Mouse (Mus musculus) stomach, postnatal 0 days (tissue): ENCODE data around the gene Epb41l5. TPM values are rescaled to one million over a fixed set of nuclear protein-coding genes. Genes with fewer than 3 reads are reported as not detected.

Experiments
- ATAC-seq: fragments of 200-750 bp; cut with Nextera tagmentation; 2 replicates; pipeline ENCODE4 v1.8.0; 2017; ENCODE audit not compliant: low FRiP score, low TSS enrichment
- DNase-seq: peaks from one replicate; pipeline ENCODE4 v3.0.0-alpha.2; 2016; ENCODE audit warnings: low spot score
- H3K27ac ChIP-seq: fragments of 300-500 bp; sonication (generic); replicated peaks from 2 replicates; pipeline ENCODE4 v1.5.1; 2014; ENCODE audit warnings: mild to moderate bottlenecking, control low read depth
- H3K27me3 ChIP-seq: fragments of 300-500 bp; sonication (generic); 2 replicates; pipeline ENCODE4 v1.6.1; 2014; ENCODE audit warnings: low read length; ENCODE audit not compliant: control insufficient read depth, insufficient read depth
- H3K36me3 ChIP-seq: fragments of 300-500 bp; sonication (generic); 2 replicates; pipeline ENCODE4 v1.6.1; 2014; ENCODE audit warnings: low read length, mixed read lengths; ENCODE audit not compliant: control insufficient read depth, insufficient read depth
- H3K4me1 ChIP-seq: fragments of 300-500 bp; sonication (generic); replicated peaks from 2 replicates; pipeline ENCODE4 v1.6.1; 2014; ENCODE audit warnings: antibody characterized with exemption; ENCODE audit not compliant: control insufficient read depth, insufficient read depth
- H3K4me2 ChIP-seq: fragments of 300-500 bp; sonication (generic); replicated peaks from 2 replicates; pipeline ENCODE4 v1.6.1; 2014; ENCODE audit warnings: low read depth, mild to moderate bottlenecking, control low read depth, moderate library complexity
- H3K4me3 ChIP-seq: fragments of 300-500 bp; sonication (generic); 2 replicates; pipeline ENCODE4 v1.5.1; 2014; ENCODE audit warnings: low read depth, low read length, control low read depth
- H3K9ac ChIP-seq: fragments of 300-500 bp; sonication (generic); 2 replicates; pipeline ENCODE4 v1.6.1; 2014; ENCODE audit warnings: mild to moderate bottlenecking, low read length, control low read depth, mixed read lengths
- H3K9me3 ChIP-seq: fragments of 300-500 bp; sonication (generic); 2 replicates; pipeline ENCODE4 v1.6.1; 2016; ENCODE audit warnings: low read length; ENCODE audit not compliant: control insufficient read depth
- CTCF ChIP-seq: IDR thresholded peaks from 2 replicates; pipeline ENCODE4 v1.5.1; 2016; ENCODE audit warnings: antibody characterized with exemption, low read depth, mild to moderate bottlenecking, moderate library complexity
- EP300 ChIP-seq: optimal IDR thresholded peaks from 2 replicates; pipeline ENCODE3; 2016; ENCODE audit warnings: antibody characterized with exemption
- WGBS: fragments of 180-500 bp; shearing (Covaris S2); extraction: QIAGEN DNeasy Blood & Tissue Kit; methylation state at CpG from one replicate; pipeline ENCODE4 v1.1.7; 2014; 5-methylcytosine and 5-hydroxymethylcytosine counted together
- polyA plus RNA-seq: library from polyadenylated mRNA; unstranded; fragments of >200 nt; fragmentation: Nextera tagmentation; extraction: Ambion mirVana; gene quantifications from 2 replicates; pipeline ENCODE4 v1.2.1, GENCODE M21; 2015

The Epb41l5 gene
- polyA plus RNA-seq, 1 experiment from 2014 or later: 17.7 TPM

DNA sequence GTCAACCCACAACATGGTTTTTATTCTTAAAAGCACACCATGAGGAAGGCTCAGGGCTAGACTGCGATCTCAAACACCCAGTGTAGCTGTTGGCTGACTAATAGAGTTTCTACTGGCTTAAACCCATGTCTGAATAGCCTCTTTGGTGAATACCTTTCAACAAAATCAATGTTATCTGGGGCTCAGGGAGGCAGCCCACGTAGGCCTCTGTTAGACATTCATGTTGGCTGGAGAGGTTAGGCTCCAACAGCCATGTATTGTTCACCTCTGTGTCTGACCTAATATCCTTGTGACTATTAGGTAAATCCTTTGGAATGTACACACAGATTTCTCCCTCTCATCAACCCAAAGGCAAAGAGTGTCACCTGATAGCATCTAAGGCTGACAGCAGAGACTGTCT is 112.7 kb downstream of the Epb41l5 start:
- DNase-seq: no peak
- Histone ChIP-seq H3K4me3 (no peak overlapping the region), H3K9me3 (no peaks in the 10 kb centered on the region), H3K4me1 (no peaks in the 10 kb centered on the region), H3K9ac (no peak overlapping the region), H3K27ac (no peak overlapping the region), H3K4me2 (no peak overlapping the region), H3K27me3 (no peaks in the 10 kb centered on the region), H3K36me3 (no peaks in the 10 kb centered on the region)
- ATAC-seq: no peak
- WGBS: 61% methylated on average over 2 of the region's 2 CpGs
- TF ChIP-seq CTCF (no peak), EP300 (no peak)

DNA sequence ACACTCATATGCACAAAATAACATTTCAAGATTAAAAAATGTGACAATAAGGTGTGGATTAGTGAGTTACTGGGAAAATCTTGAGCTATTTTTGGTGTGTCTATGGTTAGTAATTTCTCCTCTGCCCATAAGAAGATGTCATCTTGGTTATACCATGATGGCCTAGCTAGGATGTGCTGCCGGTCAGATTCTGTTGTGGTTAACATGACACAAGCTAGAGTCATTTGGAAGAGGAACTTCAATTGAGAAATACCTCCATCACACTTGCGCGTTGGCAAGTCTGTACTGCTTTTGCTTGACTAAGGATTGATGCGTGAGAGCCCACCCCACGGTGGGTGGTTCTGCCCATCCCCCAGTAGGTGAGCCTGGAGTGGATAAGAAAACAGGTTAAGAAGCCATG is 114.5 kb downstream of the Epb41l5 start:
- no peaks in the 10 kb centered on the region for H3K9me3 ChIP-seq
- H3K27me3 ChIP-seq: no peaks in the 10 kb centered on the region
- 84% methylated on average over 5 of the region's 5 CpGs for WGBS
- no peak for ATAC-seq
- no peak overlapping the region for H3K27ac ChIP-seq
- no peak overlapping the region for H3K4me2 ChIP-seq
- no peaks in the 10 kb centered on the region for H3K4me1 ChIP-seq
- DNase-seq: no peak
- no peak overlapping the region for H3K4me3 ChIP-seq
- no peaks in the 10 kb centered on the region for H3K36me3 ChIP-seq
- TF ChIP-seq CTCF (no peak), EP300 (no peak)
- H3K9ac ChIP-seq: no peak overlapping the region

DNA sequence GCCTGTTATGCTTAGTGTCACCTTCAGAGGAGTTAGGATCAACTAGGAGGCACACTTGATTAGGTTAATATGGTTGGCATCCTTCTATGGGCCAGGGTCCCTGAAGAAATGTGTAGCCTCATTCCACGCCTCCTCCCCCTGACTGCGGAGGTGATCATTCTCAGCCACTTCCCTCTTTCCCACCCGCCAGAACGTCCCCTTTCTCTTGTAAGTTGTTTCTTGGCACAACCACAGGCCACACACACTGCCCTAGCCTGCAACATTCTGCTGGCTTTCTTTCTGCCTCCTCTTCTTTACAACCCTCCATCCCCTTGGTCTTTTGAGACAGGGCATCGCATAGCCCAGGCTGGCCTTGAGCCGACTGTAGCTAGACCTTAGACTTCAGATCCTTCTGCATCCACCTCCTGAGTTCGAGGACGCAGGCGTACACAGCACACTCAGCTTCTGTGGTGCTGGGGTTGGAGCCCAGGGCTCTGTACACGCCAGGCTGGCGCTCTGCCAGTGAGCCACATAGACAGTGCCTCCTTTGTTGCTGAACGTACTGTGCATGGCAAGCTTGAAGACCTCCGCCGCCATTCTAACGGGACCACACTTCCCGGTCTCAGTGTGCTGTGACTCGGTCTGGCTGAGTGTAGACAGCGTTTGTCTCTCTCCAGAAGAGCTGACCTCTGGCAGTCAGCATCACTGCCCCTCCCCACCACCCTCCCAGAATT is 115.6 kb downstream of the Epb41l5 start:
- Histone ChIP-seq H3K27me3 (no peaks in the 10 kb centered on the region), H3K27ac (no peak overlapping the region), H3K36me3 (no peaks in the 10 kb centered on the region), H3K4me1 (no peaks in the 10 kb centered on the region), H3K4me2 (no peak overlapping the region), H3K9ac (no peak overlapping the region), H3K4me3 (no peak overlapping the region), H3K9me3 (no peaks in the 10 kb centered on the region)
- no peak for TF ChIP-seq EP300
- TF ChIP-seq CTCF: no peak
- no peak for DNase-seq
- 81% methylated on average over 18 of the region's 18 CpGs for WGBS
- ATAC-seq: peak; percentile 32

DNA sequence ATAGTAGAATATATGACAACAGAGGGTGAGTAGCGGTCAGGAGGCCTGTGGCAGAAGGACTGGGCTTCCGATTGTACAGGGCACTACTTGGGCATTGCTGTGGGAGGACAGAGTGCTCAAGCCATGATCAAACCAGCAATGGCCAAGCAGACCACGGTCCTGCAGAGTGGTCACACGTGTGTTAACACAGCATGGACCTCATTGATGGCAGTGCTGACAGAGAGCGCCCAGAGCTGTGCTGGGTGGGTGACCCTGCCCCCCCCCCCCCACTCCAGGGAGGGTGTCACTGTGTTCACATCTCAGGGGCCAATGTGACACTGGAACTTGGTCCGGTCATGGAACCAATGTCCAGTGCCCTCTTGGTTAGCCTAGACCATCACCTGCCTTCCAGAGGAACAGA is 116.6 kb downstream of the Epb41l5 start:
- DNase-seq: no peak
- WGBS: 88% methylated on average over 6 of the region's 6 CpGs

DNA sequence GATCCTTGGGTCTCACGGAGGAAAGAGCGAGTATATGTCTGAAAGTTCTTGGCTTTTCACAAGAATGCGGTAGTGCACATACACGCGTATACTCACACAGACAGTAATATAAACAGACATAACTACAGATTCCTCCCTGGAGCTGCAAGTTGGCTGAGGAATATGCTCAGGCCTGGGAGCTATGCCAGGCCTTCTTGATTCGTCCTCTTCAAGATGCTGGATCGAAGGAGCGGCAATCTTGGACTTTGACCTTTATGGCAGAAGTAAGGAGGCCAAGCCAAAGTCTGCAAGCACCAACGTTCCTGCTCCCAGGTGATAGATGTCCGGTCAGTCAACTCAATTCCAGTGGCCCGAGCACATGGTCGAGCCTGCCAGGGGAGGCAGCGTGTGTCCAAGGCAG is 117.9 kb downstream of the Epb41l5 start:
- Histone ChIP-seq H3K36me3 (no peaks in the 10 kb centered on the region), H3K9ac (no peak overlapping the region), H3K27ac (no peak overlapping the region), H3K4me1 (peaks cover 5% of the 10 kb centered on the region), H3K27me3 (no peaks in the 10 kb centered on the region), H3K4me2 (no peak overlapping the region), H3K9me3 (no peaks in the 10 kb centered on the region), H3K4me3 (no peak overlapping the region)
- TF ChIP-seq CTCF: no peak
- no peak for TF ChIP-seq EP300
- peak; percentile 33 for DNase-seq
- WGBS: 47% methylated on average over 13 of the region's 13 CpGs
- no peak for ATAC-seq

More for the DNA sequence above, 116.6 kb downstream of the Epb41l5 start:
- H3K36me3 ChIP-seq: no peaks in the 10 kb centered on the region
- TF ChIP-seq CTCF: no peak
- no peaks in the 10 kb centered on the region for H3K27me3 ChIP-seq
- H3K27ac ChIP-seq: no peak overlapping the region
- H3K9me3 ChIP-seq: no peaks in the 10 kb centered on the region
- no peak overlapping the region for H3K9ac ChIP-seq
- H3K4me1 ChIP-seq: no peaks in the 10 kb centered on the region
- no peak overlapping the region for H3K4me2 ChIP-seq
- H3K4me3 ChIP-seq: no peak overlapping the region
- ATAC-seq: no peak

DNA sequence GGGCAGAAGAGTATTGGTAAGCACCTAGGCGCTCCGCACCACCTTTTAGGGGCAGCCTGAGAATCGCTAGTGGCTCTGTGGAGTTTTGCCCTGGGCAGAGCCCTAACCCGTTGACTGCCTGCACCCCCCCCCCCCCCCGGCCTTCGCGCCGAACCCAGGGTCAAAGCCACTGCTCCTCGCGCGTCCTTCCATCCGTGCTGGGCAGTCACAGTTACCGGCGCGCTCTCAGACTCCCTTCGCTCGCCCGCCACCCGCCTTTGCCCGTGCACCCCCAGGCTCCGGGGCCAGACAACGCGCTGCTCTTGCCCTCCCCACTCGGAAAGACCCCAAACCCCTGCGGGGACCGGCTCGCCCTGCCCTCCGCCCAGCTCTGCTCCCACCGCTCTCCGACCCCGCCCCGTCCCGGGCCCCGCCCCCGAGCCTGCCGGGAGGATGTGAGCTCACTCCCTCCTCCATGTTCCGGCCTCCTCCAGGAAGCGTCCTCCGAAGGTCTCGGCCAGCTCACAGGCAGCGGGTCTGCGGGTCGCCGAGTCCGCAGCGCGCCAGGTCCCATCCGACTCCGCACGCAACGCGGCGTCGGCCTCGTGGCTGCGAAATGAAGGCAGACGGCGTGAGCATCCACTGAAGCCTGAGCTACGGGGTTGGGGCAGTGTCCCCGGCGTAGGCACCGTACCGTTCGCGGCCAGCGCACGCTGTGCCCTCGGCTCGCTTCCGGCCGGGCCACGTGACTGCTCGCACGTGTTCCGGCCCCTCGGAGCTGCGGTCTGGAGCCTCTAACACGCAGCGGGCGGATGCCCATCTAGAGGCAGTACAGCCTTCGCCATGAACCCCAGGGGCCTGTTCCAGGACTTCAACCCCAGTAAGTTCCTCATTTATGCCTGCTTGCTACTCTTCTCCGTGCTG is 122.9 kb downstream of the Epb41l5 start, which contains the start of gene Tmem185b:
Gene Tmem185b (plus strand): TSS at position 472 of the 903 bp plus-strand sequence.
- TF ChIP-seq CTCF (no peak), EP300 (no peak)
- Histone ChIP-seq H3K9ac (peak within 1 kb of the TSS; percentile 79), H3K4me1 (peaks cover 9% of the 10 kb centered on the region), H3K36me3 (no peaks in the 10 kb centered on the region), H3K9me3 (no peaks in the 10 kb centered on the region), H3K27ac (peak within 1 kb of the TSS; percentile 84), H3K4me3 (peak within 1 kb of the TSS; percentile 67), H3K4me2 (peak within 1 kb of the TSS; percentile 92), H3K27me3 (no peaks in the 10 kb centered on the region)
- DNase-seq (peak; percentile 95), ATAC-seq (peak; percentile 96)
- WGBS: 2% methylated on average over 69 of the region's 82 CpGs
